Mouse (Mus musculus) thymus, adult 18-20 months (tissue): ENCODE measurements around the gene Tmcc3.

Experiments
- DNase-seq, 2 experiments: peaks; one replicate each; pipeline ENCODE4 v3.0.0; 2022; ENCODE audit warnings: mixed read lengths in 2 of 2

The Tmcc3 gene

GRCm38 (mm10) chr10:94426000-94426920 lies 114.5 kb downstream of the Tmcc3 start:
- DNase-seq: peak; percentile 88 to 92

- DNase-seq: no peak
These were observed 115.1 kb downstream of the Tmcc3 start for GRCm38 (mm10) chr10:94426921-94427270.

- DNase-seq: no peak
These were observed 116.6 kb downstream of the Tmcc3 start for GRCm38 (mm10) chr10:94428186-94428942.

- no peak for DNase-seq
These were observed 118.8 kb downstream of the Tmcc3 start for GRCm38 (mm10) chr10:94430566-94430965.

- no peak for DNase-seq
These were observed 121.2 kb downstream of the Tmcc3 start for GRCm38 (mm10) chr10:94432933-94433332.

- DNase-seq: no peak
These were observed 122.2 kb downstream of the Tmcc3 start for GRCm38 (mm10) chr10:94433901-94434300.

- DNase-seq: no peak
These were observed 131.0 kb downstream of the Tmcc3 start for GRCm38 (mm10) chr10:94442725-94443124.

- no peak for DNase-seq
These were observed 131.7 kb downstream of the Tmcc3 start for GRCm38 (mm10) chr10:94443453-94443852.

- no peak for DNase-seq
These were observed 133.4 kb downstream of the Tmcc3 start for GRCm38 (mm10) chr10:94445192-94445591.

- no peak for DNase-seq
These were observed 134.7 kb downstream of the Tmcc3 start for GRCm38 (mm10) chr10:94446379-94447008.

GRCm38 (mm10) chr10:94449676-94450075 lies 137.9 kb downstream of the Tmcc3 start:
- DNase-seq: no peak

- DNase-seq: no peak
These were observed 139.0 kb downstream of the Tmcc3 start for GRCm38 (mm10) chr10:94450781-94451180.

- DNase-seq: no peak
These were observed 145.7 kb downstream of the Tmcc3 start for GRCm38 (mm10) chr10:94457454-94457853.

- no peak for DNase-seq
These were observed 146.9 kb downstream of the Tmcc3 start for GRCm38 (mm10) chr10:94458690-94459089.

GRCm38 (mm10) chr10:94461378-94461777 lies 149.6 kb downstream of the Tmcc3 start:
- DNase-seq: no peak

GRCm38 (mm10) chr10:94461871-94462270 lies 150.1 kb downstream of the Tmcc3 start:
- DNase-seq: no peak

GRCm38 (mm10) chr10:94462386-94463064 lies 150.8 kb downstream of the Tmcc3 start:
- peak in 1 of 2 experiments; percentile 7 for DNase-seq

- DNase-seq: no peak
These were observed 151.7 kb downstream of the Tmcc3 start for GRCm38 (mm10) chr10:94463410-94463809.

GRCm38 (mm10) chr10:94465646-94466045 lies 153.9 kb downstream of the Tmcc3 start:
- no peak for DNase-seq

GRCm38 (mm10) chr10:94466313-94466712 lies 154.6 kb downstream of the Tmcc3 start:
- DNase-seq: no peak

GRCm38 (mm10) chr10:94471487-94471886 lies 159.7 kb downstream of the Tmcc3 start:
- DNase-seq: no peak

GRCm38 (mm10) chr10:94473501-94473900 lies 161.8 kb downstream of the Tmcc3 start:
- no peak for DNase-seq

GRCm38 (mm10) chr10:94474185-94474584 lies 162.4 kb downstream of the Tmcc3 start:
- DNase-seq: no peak
